Mouse (Mus musculus): ENCODE results near the gene Olfr283. TPM values are rescaled to one million over a fixed set of nuclear protein-coding genes. Genes with fewer than 3 reads are reported as not detected.

Gene Olfr283
- polyA plus RNA-seq, 1 experiment from 2014 or later, result not detected

DNA sequence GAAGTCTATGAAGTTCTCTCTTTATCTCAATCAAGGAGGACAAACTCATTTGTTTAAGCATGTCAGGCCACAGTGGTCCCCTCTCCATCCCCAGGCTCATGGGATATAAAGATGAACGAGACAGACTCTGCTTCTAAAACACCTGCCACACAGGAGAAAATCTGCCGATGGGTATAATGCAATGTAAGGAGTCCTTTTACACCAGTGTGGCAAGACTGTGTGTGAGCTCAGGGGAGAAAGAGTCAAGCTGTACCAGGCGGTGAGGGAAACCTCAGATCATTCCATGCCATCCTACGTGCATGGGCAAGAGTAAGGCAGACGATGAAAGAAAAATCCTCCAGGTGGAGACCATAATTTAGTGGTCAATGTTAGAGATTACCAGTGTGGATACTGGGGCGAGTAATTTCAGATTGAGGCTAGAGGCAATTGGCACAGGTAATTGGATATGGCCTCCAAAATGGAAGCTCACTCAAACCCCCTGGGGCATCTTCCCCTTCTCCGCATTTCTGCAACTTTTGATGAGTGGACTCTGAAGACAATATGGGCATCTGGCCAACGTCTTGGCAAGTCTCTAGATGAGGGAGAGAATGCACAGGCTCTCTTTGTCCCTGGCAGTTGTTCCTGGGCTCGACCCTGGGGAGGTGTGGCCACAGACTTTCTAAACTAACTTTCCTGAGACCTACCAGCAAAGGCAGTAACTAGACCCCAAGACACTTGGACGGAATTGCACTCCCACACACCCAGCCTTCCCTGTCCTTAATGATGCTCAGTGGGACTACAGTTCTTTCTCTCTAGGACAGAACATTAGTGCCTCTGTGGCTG lies 10.5 kb upstream of the Olfr283 start:
- Histone ChIP-seq H3K4me1 (replicated peaks; ENCODE audit: insufficient read depth, low read length) (no peaks in the 10 kb centered on the region), H3K4me3 (replicated peaks; ENCODE audit: low read depth, low read length) (no peak overlapping the region), H3K27ac (no peak overlapping the region), H3K27me3 (ENCODE audit: insufficient read depth, low read length) (no peaks in the 10 kb centered on the region), H3K36me3 (ENCODE audit: insufficient read depth, low read length) (no peaks in the 10 kb centered on the region), H3K9me3 (replicated peaks; ENCODE audit: low read length) (no peaks in the 10 kb centered on the region), H3K9ac (ENCODE audit: low read depth, low read length) (no peak overlapping the region), H3K4me2 (ENCODE audit: low read length) (no peak overlapping the region)
- WGBS, result 61% methylated on average over 10 of the region's 10 CpGs
- DNase-seq (ENCODE audit: low spot score) (no peak), ATAC-seq (replicated peaks; ENCODE audit: low FRiP score, low read depth) (no peak)
- no peak for TF ChIP-seq CTCF (IDR thresholded peaks at IDR 0.05; ENCODE audit: low read depth)

DNA sequence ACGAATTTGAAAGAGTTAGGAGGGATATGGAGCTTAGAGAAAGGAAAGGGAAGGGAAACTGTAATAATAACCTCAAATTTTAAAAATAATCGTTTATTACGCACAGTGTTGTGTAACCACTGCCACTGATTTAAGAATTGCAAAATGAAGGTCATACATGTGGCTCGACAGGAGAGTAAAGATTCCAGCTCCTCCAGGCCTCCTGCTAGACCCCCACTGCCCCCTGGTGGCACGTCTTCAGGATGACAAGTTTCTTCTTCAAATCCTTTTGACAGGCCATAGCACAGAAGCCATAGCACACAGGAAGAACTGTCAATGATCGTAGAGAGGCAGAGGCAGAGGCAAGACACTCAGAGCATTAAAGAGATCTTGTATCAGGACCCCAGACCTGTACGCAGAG lies 9.1 kb upstream of the Olfr283 start:
- no peak overlapping the region for H3K4me2 ChIP-seq (ENCODE audit: low read length)
- WGBS, result 28% methylated on average over 7 of the region's 7 CpGs
- DNase-seq (ENCODE audit: low spot score), result peak; percentile 93
- H3K36me3 ChIP-seq (ENCODE audit: insufficient read depth, low read length), result no peaks in the 10 kb centered on the region
- no peak overlapping the region for H3K4me3 ChIP-seq (replicated peaks; ENCODE audit: low read depth, low read length)
- TF ChIP-seq CTCF (IDR thresholded peaks at IDR 0.05; ENCODE audit: low read depth), result peak; percentile 96
- H3K9me3 ChIP-seq (replicated peaks; ENCODE audit: low read length), result no peaks in the 10 kb centered on the region
- H3K27ac ChIP-seq, result no peak overlapping the region
- no peak; the same call in 1 of the 2 replicates for ATAC-seq (replicated peaks; ENCODE audit: low FRiP score, low read depth)
- H3K27me3 ChIP-seq (ENCODE audit: insufficient read depth, low read length), result no peaks in the 10 kb centered on the region
- H3K4me1 ChIP-seq (replicated peaks; ENCODE audit: insufficient read depth, low read length), result no peaks in the 10 kb centered on the region
- no peak overlapping the region for H3K9ac ChIP-seq (ENCODE audit: low read depth, low read length)

DNA sequence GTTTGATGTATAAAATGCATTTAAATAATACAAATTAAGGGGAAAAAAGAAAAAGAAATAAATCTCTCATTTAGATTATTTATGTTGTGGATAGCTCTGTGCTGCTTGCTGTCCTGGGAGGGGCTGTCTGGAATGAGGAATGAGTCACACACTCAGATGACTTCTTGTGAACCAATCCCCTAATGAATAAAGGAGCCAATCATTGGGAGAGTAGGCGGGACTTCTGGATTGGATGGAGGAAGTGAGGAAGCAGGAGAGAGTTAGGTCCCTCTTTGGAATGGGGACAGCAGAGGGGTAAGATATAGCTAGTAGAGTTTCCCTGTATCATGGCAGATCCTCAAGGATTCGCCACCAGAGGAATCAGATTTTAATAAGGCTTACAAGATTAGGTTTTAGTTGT lies 6.9 kb upstream of the Olfr283 start:
- Histone ChIP-seq H3K9ac (ENCODE audit: low read depth, low read length) (no peak overlapping the region), H3K27ac (no peak overlapping the region), H3K27me3 (ENCODE audit: insufficient read depth, low read length) (no peaks in the 10 kb centered on the region), H3K4me1 (replicated peaks; ENCODE audit: insufficient read depth, low read length) (no peaks in the 10 kb centered on the region), H3K9me3 (replicated peaks; ENCODE audit: low read length) (no peaks in the 10 kb centered on the region), H3K36me3 (ENCODE audit: insufficient read depth, low read length) (no peaks in the 10 kb centered on the region), H3K4me2 (ENCODE audit: low read length) (no peak overlapping the region), H3K4me3 (replicated peaks; ENCODE audit: low read depth, low read length) (no peak overlapping the region)
- 54% methylated on average over 2 of the region's 2 CpGs for WGBS
- DNase-seq (ENCODE audit: low spot score) (peak; percentile 43), ATAC-seq (replicated peaks; ENCODE audit: low FRiP score, low read depth) (no peak)
- TF ChIP-seq CTCF (IDR thresholded peaks at IDR 0.05; ENCODE audit: low read depth), result no peak

DNA sequence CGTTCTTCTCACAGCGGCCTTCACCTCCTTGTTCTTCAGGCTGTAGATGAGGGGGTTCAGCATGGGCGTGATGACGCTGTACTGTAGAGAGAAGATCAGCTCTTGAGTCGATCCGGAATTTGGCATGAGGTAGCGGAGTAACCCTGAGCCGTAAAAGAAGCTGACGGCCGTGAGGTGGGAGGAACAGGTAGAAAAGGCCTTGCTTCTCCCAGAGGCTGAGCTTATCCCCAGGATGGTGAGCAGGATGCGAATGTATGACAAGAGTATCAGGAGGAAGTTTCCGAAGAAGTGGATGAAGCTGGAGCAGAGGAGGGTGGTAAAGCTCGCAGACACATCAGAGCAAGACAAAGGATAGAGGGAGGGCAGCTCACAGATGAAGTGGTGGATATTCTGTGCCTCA lies 2.5 kb downstream of the Olfr283 start:
- H3K4me2 ChIP-seq (ENCODE audit: low read length), result no peak overlapping the region
- no peaks in the 10 kb centered on the region for H3K9me3 ChIP-seq (replicated peaks; ENCODE audit: low read length)
- no peaks in the 10 kb centered on the region for H3K4me1 ChIP-seq (replicated peaks; ENCODE audit: insufficient read depth, low read length)
- no peak overlapping the region for H3K27ac ChIP-seq
- TF ChIP-seq CTCF (IDR thresholded peaks at IDR 0.05; ENCODE audit: low read depth), result no peak
- ATAC-seq (replicated peaks; ENCODE audit: low FRiP score, low read depth), result no peak
- 92% methylated on average over 13 of the region's 13 CpGs for WGBS
- H3K36me3 ChIP-seq (ENCODE audit: insufficient read depth, low read length), result no peaks in the 10 kb centered on the region
- H3K9ac ChIP-seq (ENCODE audit: low read depth, low read length), result no peak overlapping the region
- DNase-seq (ENCODE audit: low spot score), result no peak
- no peaks in the 10 kb centered on the region for H3K27me3 ChIP-seq (ENCODE audit: insufficient read depth, low read length)
- no peak overlapping the region for H3K4me3 ChIP-seq (replicated peaks; ENCODE audit: low read depth, low read length)

DNA sequence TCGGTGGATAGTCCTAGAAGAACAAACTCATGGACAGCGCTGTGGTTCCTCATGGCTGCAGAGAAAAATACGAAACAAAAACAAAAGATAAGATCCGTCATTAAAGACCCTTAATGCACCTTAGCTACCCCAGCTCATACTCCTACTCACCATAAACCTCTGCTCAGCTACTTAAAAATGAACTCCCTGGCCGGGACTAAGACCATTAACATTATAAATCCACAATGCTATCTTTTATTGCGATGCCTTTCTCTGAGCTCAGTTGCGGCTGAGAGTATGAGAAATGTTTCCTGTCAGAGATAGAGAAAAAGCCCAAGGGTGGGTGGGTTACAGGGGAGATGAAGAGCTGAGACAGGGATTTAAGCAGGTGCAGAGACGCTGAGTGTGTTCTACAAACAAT lies 39.9 kb downstream of the Olfr283 start, which contains the start of gene Olfr284:
Gene Olfr284 (minus strand): TSS at position 101 of the 400 bp plus-strand sequence.
- Histone ChIP-seq H3K36me3 (ENCODE audit: insufficient read depth, low read length) (no peaks in the 10 kb centered on the region), H3K27me3 (ENCODE audit: insufficient read depth, low read length) (no peaks in the 10 kb centered on the region), H3K4me3 (replicated peaks; ENCODE audit: low read depth, low read length) (no peak within 1 kb of the TSS), H3K9me3 (replicated peaks; ENCODE audit: low read length) (no peaks in the 10 kb centered on the region), H3K4me2 (ENCODE audit: low read length) (no peak within 1 kb of the TSS), H3K9ac (ENCODE audit: low read depth, low read length) (no peak within 1 kb of the TSS), H3K4me1 (replicated peaks; ENCODE audit: insufficient read depth, low read length) (no peaks in the 10 kb centered on the region), H3K27ac (no peak within 1 kb of the TSS)
- TF ChIP-seq CTCF (IDR thresholded peaks at IDR 0.05; ENCODE audit: low read depth), result no peak
- 47% methylated on average over 8 of the region's 8 CpGs for WGBS
- no peak for DNase-seq (ENCODE audit: low spot score)
- ATAC-seq (replicated peaks; ENCODE audit: low FRiP score, low read depth), result no peak

Other genes starting within 250 kb of the Olfr283 start
- gene Asb8, start 215.3 kb downstream of the Olfr283 start, polyA plus RNA-seq (2015; fragmentation: Nextera tagmentation; extraction: Ambion mirVana), result 49.5 and 52.5 TPM in 2 replicates
- gene Ccdc184, start 213.8 kb downstream of the Olfr283 start, polyA plus RNA-seq (2015; fragmentation: Nextera tagmentation; extraction: Ambion mirVana), result 1.3 and 1.7 TPM in 2 replicates
- not detected in 2 replicates for gene Olfr288, start 185.4 kb downstream of the Olfr283 start, polyA plus RNA-seq (2015; fragmentation: Nextera tagmentation; extraction: Ambion mirVana)
- gene Gm44579, start 160.0 kb downstream of the Olfr283 start, polyA plus RNA-seq (2015; fragmentation: Nextera tagmentation; extraction: Ambion mirVana), result not detected in 2 replicates
- not detected in 2 replicates for gene Olfr287, start 159.9 kb downstream of the Olfr283 start, polyA plus RNA-seq (2015; fragmentation: Nextera tagmentation; extraction: Ambion mirVana)
- gene Olfr286, start 146.5 kb downstream of the Olfr283 start, polyA plus RNA-seq (2015; fragmentation: Nextera tagmentation; extraction: Ambion mirVana), result not detected in 2 replicates
- not detected in 2 replicates for gene H1fnt, start 123.7 kb downstream of the Olfr283 start, polyA plus RNA-seq (2015; fragmentation: Nextera tagmentation; extraction: Ambion mirVana)
- 1.6 and 1.9 TPM in 2 replicates for gene Zfp641, start 84.8 kb downstream of the Olfr283 start, polyA plus RNA-seq (2015; fragmentation: Nextera tagmentation; extraction: Ambion mirVana)
- not detected in 2 replicates for gene Olfr285, start 63.6 kb downstream of the Olfr283 start, polyA plus RNA-seq (2015; fragmentation: Nextera tagmentation; extraction: Ambion mirVana)
- gene Olfr284, start 40.0 kb downstream of the Olfr283 start, polyA plus RNA-seq (2015; fragmentation: Nextera tagmentation; extraction: Ambion mirVana), result not detected in 2 replicates
- gene Olfr282, start 50.3 kb upstream of the Olfr283 start, polyA plus RNA-seq (2015; fragmentation: Nextera tagmentation; extraction: Ambion mirVana), result not detected in 2 replicates
- not detected in 2 replicates for gene Olfr281, start 71.6 kb upstream of the Olfr283 start, polyA plus RNA-seq (2015; fragmentation: Nextera tagmentation; extraction: Ambion mirVana)
- gene OR5BS1P, start 89.0 kb upstream of the Olfr283 start, polyA plus RNA-seq (2015; fragmentation: Nextera tagmentation; extraction: Ambion mirVana), result not detected in 2 replicates
- gene Lalba, start 101.8 kb upstream of the Olfr283 start, polyA plus RNA-seq (2015; fragmentation: Nextera tagmentation; extraction: Ambion mirVana), result 0.24 and 0.30 TPM in 2 replicates
- not detected in 2 replicates for gene Olfr279, start 111.5 kb upstream of the Olfr283 start, polyA plus RNA-seq (2015; fragmentation: Nextera tagmentation; extraction: Ambion mirVana)
- 87.1 and 96.3 TPM in 2 replicates for gene Kansl2, start 153.3 kb upstream of the Olfr283 start, polyA plus RNA-seq (2015; fragmentation: Nextera tagmentation; extraction: Ambion mirVana)
- gene Ccnt1, start 190.0 kb upstream of the Olfr283 start, polyA plus RNA-seq (2015; fragmentation: Nextera tagmentation; extraction: Ambion mirVana), result 42.3 and 46.2 TPM in 2 replicates
- 0.30 and 0.62 TPM in 2 replicates for gene 4930415O20Rik, start 190.1 kb upstream of the Olfr283 start, polyA plus RNA-seq (2015; fragmentation: Nextera tagmentation; extraction: Ambion mirVana)
- gene Adcy6, start 229.1 kb upstream of the Olfr283 start, polyA plus RNA-seq (2015; fragmentation: Nextera tagmentation; extraction: Ambion mirVana), result 16.8 and 17.0 TPM in 2 replicates
- gene Cacnb3, start 249.9 kb upstream of the Olfr283 start, polyA plus RNA-seq (2015; fragmentation: Nextera tagmentation; extraction: Ambion mirVana), result 19.8 and 22.4 TPM in 2 replicates

Measured in kidney, postnatal 0 days (tissue).